Mouse (Mus musculus) E14TG2a.4 (cell line): ENCODE data around the gene Mcm5.

Source experiments
- CTCF ChIP-seq: conservative IDR thresholded peaks from 2 replicates; pipeline ENCODE4 v1.5.1; 2014; ENCODE audit warnings: low read length
- NANOG ChIP-seq: IDR thresholded peaks from 2 replicates; pipeline ENCODE4 v1.6.1; 2014; ENCODE audit warnings: borderline replicate concordance, low read length, mixed read lengths

DNA sequence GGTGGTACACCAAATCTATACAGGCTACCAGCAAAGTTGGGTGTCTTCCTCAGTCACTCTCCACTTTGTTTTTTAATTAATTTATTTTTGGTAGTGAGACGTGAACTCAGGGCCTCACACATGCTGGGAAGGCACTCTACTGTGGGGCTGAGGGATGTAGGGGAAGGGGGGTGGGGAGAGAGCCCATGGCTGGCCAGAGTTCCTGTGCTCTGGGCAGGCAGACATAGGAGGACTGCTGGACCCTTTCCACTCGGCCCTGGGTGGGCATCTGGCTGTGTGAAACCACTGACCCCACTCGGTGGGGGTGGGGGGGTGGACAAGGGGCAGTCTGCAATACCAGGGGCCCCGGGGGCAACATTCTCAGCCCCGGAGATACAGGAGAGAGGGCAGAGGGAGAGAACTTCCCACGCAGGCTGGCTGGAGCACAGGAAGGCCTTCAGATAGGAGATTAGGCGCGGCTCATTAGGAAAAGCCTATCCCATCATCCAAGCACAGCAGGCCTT is 5.9 kb upstream of the Mcm5 start:
- TF ChIP-seq CTCF (no peak), NANOG (no peak)
